Mouse (Mus musculus) ES-Bruce4 (cell line): ENCODE measurements around the gene Trappc4. TPM values are rescaled to one million over a fixed set of nuclear protein-coding genes. Genes with fewer than 3 reads are reported as not detected.
A peak's percentile ranks its signal among the peaks of the same experiment; 100 is the strongest.
"Not testable (repeated sequence)": the region's sequence is repeated elsewhere in the genome, so short reads cannot be mapped to it uniquely, and the experiment has no call there.

Experiments used
- H3K27ac ChIP-seq: 2 replicates; pipeline ENCODE4 v1.5.1; 2012; ENCODE audit warnings: low read length, inconsistent platforms; ENCODE audit not compliant: insufficient read depth
- H3K27me3 ChIP-seq: 2 replicates; pipeline ENCODE4 v1.6.1; 2012; ENCODE audit warnings: mild to moderate bottlenecking, low read length, inconsistent platforms; ENCODE audit not compliant: control insufficient read depth, poor library complexity, insufficient read depth, severe bottlenecking
- H3K36me3 ChIP-seq: 2 replicates; pipeline ENCODE4 v1.6.1; 2012; ENCODE audit warnings: inconsistent platforms, mild to moderate bottlenecking, low read length, moderate library complexity; ENCODE audit not compliant: control insufficient read depth, poor library complexity, insufficient read depth, severe bottlenecking
- H3K4me1 ChIP-seq: one replicate; pipeline ENCODE4 v1.8.1; 2011; ENCODE audit warnings: low read length; ENCODE audit not compliant: control insufficient read depth, insufficient read depth
- H3K4me3 ChIP-seq: 2 replicates; pipeline ENCODE4 v1.5.1; 2011; ENCODE audit warnings: low read depth, mild to moderate bottlenecking, low read length
- H3K9ac ChIP-seq: 2 replicates; pipeline ENCODE4 v1.6.1; 2012; ENCODE audit warnings: low read depth, mild to moderate bottlenecking, inconsistent platforms; ENCODE audit not compliant: poor library complexity, severe bottlenecking
- H3K9me3 ChIP-seq: replicated peaks from 2 replicates; pipeline ENCODE4 v1.6.1; 2012; ENCODE audit warnings: mild to moderate bottlenecking, low read length, inconsistent platforms; ENCODE audit not compliant: control insufficient read depth, poor library complexity, insufficient read depth, severe bottlenecking
- CTCF ChIP-seq: IDR thresholded peaks from one replicate; pipeline ENCODE4 v1.8.1; 2011; ENCODE audit warnings: low read depth, low read length
- EP300 ChIP-seq: IDR thresholded peaks from 2 replicates; pipeline ENCODE4 v1.6.1; 2011; ENCODE audit warnings: low read depth, low read length; ENCODE audit not compliant: insufficient read depth
- POLR2A ChIP-seq: IDR thresholded peaks from one replicate; pipeline ENCODE4 v1.8.1; 2011; ENCODE audit warnings: low read length; ENCODE audit not compliant: insufficient read depth
- polyA plus RNA-seq: library from polyadenylated mRNA; stranded (reverse); fragments of >200 nt; gene quantifications from 2 replicates; pipeline ENCODE4 v1.2.4, GENCODE M21; 2011; ENCODE audit warnings: low read depth; ENCODE audit not compliant: missing spikeins, insufficient read depth, insufficient read length

Trappc4 gene
- polyA plus RNA-seq, 1 experiment: 83.0 TPM

GRCm38 (mm10) chr9:44411601-44412130, 4.3 kb upstream of the Trappc4 start:
- Histone ChIP-seq H3K27me3 (no peaks in the 10 kb centered on the region), H3K27ac (0 out of 2 replicates have a peak overlapping the region, but pooled peaks have one; percentile 16), H3K36me3 (peaks cover 63% of the 10 kb centered on the region), H3K9ac (no peak overlapping the region), H3K4me3 (no peak overlapping the region), H3K9me3 (no peaks in the 10 kb centered on the region), H3K4me1 (no peaks in the 10 kb centered on the region)
- TF ChIP-seq CTCF: no peak
- no peak for TF ChIP-seq POLR2A
- no peak for TF ChIP-seq EP300

GRCm38 (mm10) chr9:44410647-44411336, 3.4 kb upstream of the Trappc4 start:
- Histone ChIP-seq H3K36me3 (peaks cover 63% of the 10 kb centered on the region), H3K4me1 (no peaks in the 10 kb centered on the region), H3K9ac (0 out of 2 replicates have a peak overlapping the region, but pooled peaks have one; percentile 12), H3K27me3 (no peaks in the 10 kb centered on the region), H3K27ac (peak overlapping the region; percentile 70), H3K4me3 (no peak overlapping the region), H3K9me3 (no peaks in the 10 kb centered on the region)
- TF ChIP-seq CTCF (no peak), EP300 (no peak), POLR2A (no peak)

GRCm38 (mm10) chr9:44408693-44409092, 1.3 kb upstream of the Trappc4 start:
- H3K4me3 ChIP-seq: peak overlapping the region; percentile 73
- peaks cover 58% of the 10 kb centered on the region for H3K36me3 ChIP-seq
- not testable (repeated sequence) for H3K27me3 ChIP-seq, H3K4me1 ChIP-seq, H3K9me3 ChIP-seq
- peak overlapping the region; percentile 70 for H3K27ac ChIP-seq
- H3K9ac ChIP-seq: peak overlapping the region; percentile 98

- peak overlapping the region; percentile 84 for H3K27ac ChIP-seq
- TF ChIP-seq POLR2A: no peak
- no peak for TF ChIP-seq CTCF
- TF ChIP-seq EP300: no peak
- peak overlapping the region; percentile 98 for H3K9ac ChIP-seq
- H3K4me1 ChIP-seq: no peaks in the 10 kb centered on the region
- H3K9me3 ChIP-seq: no peaks in the 10 kb centered on the region
- no peaks in the 10 kb centered on the region for H3K27me3 ChIP-seq
- peaks cover 58% of the 10 kb centered on the region for H3K36me3 ChIP-seq
- peak overlapping the region; percentile 73 for H3K4me3 ChIP-seq
Measured at GRCm38 (mm10) chr9:44407752-44408097, 325 bp upstream of the Trappc4 start.

- TF ChIP-seq POLR2A (no peak), EP300 (no peak), CTCF (no peak)
- peaks cover 35% of the 10 kb centered on the region for H3K36me3 ChIP-seq
Measured at GRCm38 (mm10) chr9:44405011-44405410, 2.4 kb downstream of the Trappc4 start.

DNA sequence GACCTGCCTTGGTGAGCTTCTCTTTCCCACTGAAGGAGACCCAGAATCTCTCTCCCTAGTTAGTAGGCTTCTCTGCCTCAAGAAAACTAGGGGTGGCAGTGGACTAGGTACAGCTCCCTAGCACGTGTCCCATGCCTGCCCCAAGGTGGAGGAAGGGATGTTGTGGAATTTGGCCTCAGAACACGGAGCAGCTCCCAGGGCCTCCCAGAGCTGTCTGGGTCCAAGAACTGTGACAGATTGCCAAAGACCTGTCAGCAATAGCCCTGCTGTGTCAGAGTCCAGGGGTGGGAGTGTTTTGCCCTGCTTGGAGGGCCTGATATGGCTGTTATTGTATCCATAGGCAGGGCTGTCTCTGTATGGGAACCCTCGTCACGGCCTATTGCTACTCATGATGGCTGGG, 6.3 kb downstream of the Trappc4 start:
- TF ChIP-seq POLR2A (no peak), CTCF (no peak), EP300 (no peak)
- Histone ChIP-seq H3K9me3 (no peaks in the 10 kb centered on the region), H3K36me3 (peaks cover 15% of the 10 kb centered on the region), H3K27ac (no peak overlapping the region), H3K9ac (no peak overlapping the region), H3K27me3 (no peaks in the 10 kb centered on the region), H3K4me1 (no peaks in the 10 kb centered on the region), H3K4me3 (no peak overlapping the region)

More at GRCm38 (mm10) chr9:44405011-44405410, 2.4 kb downstream of the Trappc4 start:
- Histone ChIP-seq H3K4me1 (no peaks in the 10 kb centered on the region), H3K4me3 (no peak overlapping the region), H3K27ac (no peak overlapping the region), H3K27me3 (no peaks in the 10 kb centered on the region), H3K9me3 (no peaks in the 10 kb centered on the region), H3K9ac (no peak overlapping the region)
